Mouse (Mus musculus) lung, postnatal 25 days (tissue): ENCODE results near the gene Nectin3.
"Not testable (repeated sequence)": the region's sequence is repeated elsewhere in the genome, so short reads cannot be mapped to it uniquely, and the experiment has no call there.

Source experiments
- DNase-seq: peaks from one replicate; pipeline ENCODE4 v3.0.0; 2022; ENCODE audit warnings: low spot score

Gene Nectin3

DNA sequence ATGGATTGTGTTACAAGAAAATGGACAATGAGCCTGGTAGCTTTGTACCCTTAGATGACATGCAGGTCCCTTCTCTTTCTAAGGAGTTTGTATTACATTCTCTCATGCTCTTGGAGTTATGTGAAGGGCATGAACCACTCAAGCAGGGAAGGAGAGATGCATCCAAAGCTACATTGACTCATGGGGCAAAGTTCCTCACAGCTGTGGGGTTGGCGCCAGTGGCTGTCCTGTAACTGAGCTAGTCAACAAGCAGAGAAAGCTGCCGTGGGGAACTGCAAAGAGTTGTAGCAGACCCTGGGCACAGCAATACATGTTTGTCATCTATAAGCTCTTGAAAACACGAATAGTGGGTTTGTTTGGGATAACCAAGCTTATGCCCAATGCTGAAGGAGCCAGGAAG, 82.1 kb downstream of the Nectin3 start:
- DNase-seq, result no peak

DNA sequence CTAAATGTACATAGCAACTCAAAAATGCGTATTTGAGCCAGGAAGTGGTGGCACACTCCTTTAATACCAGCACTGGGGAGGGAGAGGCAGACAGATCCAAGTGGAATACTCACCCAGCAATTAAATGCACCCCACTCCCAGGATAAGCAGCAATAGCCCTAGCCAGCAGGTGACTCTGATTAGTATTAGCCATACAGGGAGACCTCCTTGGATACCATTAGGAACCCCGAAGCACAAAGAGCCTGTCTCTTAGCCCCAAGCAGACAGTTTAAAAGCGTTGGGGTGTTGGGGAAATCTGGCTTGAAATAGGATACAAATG, 87.6 kb downstream of the Nectin3 start:
- no peak for DNase-seq

DNA sequence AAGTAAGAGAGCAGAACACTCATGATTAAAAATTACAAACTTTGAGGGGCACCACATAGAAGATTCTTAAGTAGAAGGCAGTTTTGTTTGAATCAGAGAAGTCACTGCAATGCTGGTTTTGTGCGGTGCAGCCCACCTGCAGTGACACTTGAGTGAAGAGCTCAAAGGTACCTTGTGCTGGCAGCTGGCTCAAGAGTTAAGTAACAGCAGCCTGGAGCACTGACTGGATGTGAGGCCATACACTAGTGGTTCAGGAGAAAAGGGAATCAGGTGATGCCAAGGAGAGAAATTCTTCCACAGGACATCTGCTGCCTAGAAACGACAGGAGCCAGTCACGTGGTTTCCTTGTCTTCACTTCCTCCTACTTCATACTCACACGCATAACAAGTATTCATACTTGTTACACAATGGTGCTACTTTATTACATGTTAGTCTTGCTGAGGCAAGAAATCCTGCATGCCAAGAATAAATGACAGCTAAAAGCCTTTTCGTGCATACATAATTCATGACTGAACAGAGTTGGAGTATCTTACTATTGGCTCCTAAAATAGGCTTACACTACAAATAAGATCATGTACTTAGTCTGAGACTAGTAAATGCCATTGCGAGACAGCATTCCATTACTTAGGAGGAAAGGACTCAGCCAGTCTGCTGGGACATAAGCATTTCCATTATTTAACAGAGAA, 88.1 kb downstream of the Nectin3 start:
- no peak for DNase-seq

DNA sequence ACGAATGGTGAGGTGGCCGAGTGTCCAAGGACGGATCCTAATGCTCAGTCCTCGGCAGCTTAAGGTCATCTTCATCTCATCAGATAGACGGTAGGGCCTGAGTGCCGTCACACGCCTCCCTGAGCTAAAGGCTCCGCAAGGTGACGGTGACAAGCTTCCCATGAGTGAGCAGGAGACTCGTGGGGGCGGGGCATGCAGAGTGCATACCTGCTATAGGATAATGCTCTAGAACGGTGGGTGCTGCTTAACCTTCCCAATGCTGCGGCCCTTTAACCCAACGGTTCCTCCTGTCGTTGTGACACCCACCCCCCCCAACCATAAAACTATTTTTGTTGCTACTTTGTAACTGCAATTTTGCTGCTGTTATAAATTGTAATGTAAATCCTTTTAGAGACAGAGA, 90.3 kb downstream of the Nectin3 start:
- DNase-seq, result no peak

DNA sequence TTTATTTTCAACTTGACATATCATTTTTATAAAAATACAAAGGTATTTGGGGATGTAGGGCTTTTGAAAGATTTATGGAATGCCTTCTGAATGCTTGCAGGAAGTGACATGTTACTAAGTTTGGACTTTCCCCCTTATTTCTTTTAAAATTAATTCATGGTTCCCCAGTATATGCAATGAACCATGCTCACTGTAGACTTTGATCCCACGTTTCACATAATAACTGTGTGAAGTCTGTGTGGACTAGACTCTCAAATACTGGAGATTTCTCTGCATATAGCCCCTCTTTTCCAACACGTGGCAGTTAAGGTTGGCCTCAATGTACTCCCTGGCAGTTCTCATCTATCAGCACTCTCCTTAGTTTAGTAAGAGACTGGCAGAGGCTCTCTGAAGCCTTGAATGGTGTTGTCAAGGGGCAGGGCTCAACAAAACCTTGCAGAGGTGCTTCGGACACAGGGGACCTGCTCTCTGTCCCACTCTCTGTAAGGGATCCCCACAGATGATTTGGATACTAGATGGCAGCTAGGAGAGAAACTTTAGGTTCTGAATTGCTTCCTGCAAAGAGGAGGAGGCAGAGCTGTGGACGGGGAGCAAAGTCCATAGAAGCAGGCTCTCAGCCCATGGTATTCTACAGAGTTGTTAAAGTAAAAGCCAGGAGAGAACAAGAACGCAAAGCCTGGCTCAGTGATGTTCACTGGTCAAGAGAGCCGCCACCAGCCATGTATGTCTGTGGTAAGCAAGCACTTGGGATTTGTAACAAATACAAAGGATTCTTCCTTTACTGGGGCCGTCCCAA, 91.3 kb downstream of the Nectin3 start:
- no peak for DNase-seq

DNA sequence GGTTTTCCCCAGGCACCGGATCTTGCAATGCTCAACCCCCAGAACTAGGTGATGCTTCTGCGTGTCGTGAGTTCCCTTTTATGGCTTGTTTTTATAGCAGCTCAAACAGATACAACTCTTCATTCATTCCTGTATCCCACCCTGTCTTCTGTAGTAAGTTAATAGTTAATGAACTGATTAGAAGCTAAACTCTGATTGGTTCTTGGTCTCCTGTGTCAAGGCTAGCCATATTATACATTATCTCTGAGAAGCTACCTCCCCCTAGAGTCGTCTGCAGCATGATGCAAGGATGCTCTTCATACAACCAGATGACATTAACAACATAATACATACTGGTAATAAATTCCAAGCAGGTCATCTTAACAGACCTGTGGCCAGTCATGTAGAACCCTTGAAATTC, 100.4 kb downstream of the Nectin3 start:
- DNase-seq, result no peak

DNA sequence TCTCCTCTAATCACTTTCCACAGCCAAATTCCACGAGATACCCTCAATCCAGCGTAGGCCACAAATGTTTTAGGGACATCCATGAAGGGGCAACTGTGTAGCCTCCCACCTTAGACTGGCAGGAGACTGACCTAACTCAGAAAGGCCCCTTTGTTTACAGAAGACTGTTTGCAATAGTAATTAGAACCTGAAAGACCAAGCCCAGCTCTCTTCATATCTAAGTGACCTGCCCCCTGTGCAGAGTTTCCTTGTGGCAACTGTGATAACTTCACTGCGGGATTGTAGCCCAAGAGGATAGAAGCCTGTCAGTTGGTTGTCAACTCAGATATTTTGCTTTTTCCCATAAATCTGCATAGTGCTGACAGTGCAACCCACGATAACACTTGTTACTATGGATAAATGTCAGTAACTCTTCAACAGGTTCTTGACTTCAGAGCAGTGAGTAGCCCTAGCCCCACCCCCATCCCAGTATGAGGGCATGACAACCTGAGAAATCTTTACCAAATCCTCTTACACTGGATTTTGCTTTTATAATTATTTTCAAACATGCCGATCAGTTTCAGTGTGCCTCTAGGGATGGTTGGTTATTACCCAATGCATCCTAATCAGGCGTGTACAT, 108.8 kb downstream of the Nectin3 start:
- no peak for DNase-seq

DNA sequence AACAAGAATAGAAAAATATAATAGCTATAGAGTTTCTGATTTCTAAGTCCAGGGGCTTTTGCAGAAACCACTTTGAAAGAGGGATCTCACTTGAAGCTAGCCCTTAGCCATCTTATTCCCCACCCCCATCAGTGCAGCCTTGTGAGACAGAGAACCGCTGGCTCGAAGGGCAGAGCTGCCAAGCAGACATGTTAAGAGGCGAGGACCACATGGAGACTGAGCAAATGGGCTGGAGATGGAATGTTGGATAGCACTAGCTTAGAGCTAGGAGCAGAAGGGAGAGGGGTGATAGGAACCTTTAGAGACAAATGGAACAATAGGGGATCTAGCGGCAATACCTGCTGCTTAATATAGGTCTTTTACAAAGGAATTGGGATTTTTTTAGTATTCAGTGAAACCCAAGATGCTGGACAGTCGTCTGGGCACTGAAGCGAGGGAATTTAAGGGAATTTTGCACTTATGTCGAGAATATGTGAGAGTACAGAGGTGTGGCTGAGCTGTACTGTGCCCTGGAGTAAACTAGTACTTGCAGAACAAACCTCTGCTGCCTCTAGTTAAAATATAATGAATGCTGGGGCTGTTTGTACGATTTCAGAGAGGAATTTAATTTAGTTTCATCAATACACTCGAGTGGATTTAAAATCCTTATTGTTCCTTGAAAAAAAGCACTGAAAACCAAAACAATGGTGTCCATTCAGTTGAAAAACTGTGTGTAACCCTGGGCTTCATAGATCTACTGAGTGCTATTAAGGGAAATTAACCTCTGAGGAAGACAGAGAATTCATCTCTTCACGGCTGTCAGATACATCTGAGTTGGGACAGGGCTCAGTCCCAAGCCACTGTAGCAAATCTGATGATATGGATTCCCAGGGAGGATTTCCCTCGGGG, 109.6 kb downstream of the Nectin3 start:
- DNase-seq, result no peak

DNA sequence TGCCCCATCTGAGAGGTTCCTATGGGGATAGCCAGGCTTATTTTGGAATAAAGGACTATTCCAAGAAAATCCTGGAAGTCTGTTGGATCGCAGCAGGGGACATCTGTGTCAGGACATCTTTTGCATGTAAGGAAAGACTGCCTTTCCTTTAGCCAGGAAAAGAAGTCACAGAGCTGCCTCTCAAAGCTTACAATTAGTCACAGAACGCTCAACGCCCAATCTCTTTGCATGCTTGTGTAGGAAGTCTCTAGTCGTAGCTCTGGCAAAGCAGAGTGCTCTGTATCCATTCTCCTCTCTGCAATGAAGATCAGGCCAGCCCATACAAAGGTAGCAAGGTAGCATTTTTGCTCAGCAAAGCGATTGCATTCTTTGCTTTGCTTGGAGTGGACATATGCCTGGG, 114.0 kb downstream of the Nectin3 start:
- no peak for DNase-seq

DNA sequence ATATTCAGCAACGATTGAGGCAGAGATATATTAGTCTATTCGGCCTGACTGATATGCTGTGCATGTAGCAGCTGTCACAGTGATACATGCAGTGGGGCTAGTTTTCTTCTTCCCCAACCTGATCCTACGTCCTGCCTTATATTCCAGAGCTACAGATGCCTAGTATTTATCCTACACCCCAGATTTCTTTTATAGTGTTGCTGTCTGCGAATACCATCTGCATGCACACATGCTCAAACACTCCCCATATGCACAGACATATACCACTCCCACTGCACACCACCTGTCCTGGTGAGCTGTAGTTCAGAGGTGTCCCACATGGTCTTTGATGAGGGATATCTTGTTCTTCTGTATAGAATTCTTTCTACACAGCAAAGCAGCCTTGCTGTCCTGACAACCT, 115.0 kb downstream of the Nectin3 start:
- no peak for DNase-seq

DNA sequence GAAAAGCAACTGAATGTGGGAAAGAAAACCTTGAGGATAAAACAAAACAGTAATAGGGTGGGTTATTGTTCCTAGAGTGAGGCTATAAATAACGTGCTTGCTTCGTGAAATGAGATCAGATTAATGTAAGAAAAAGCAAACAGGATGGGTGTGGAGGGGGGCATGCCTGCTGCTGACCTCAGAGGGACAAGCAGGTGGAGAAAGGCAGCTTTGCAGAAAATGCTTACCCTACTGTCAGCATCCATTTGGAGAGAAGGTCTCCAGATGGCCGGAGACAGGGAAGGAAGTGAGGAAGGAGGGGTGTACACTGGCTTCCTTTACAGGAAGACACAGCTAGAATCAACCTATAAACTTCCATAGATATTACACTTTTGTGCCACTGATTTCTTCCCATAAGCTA, 121.8 kb downstream of the Nectin3 start:
- DNase-seq, result peak; percentile 6

DNA sequence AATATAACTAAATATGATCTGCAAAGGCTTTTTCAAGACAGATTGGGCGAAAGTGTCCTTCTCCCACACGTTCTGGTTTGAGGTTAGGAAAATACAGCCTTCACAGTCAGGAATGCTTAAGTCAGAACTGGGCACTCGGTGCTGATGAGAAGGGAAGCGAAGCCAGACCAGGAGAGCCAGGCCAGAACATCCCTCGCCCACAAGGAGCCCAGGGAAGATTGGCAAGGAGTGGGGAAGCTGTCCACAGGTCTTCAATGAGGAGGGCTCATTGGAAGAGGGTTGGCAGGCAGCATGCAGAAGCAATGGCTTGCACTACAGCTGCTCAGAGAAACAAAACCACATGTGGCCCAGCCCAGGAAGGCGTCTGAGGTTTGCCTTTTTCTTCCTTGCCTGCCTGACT, 136.3 kb downstream of the Nectin3 start:
- DNase-seq, result no peak

DNA sequence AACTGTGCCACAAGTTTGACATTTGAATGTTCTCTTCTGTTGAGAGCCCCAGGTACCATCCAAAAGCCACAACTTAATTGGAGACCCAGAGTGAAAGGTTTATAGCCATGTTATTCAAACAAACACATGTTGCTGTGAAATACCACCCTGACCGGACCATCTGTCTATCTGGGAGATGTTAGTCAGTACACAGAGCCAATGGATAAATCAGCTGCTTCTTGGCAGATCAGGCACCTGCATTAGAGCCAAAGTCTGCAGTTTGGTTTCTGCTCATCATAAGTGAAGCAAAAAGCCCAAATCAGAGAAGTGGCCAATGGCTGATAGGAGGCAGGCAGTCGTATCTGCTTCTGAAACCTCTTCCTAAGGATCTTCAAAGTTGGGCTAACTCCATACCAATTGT, 140.7 kb downstream of the Nectin3 start:
- not testable (repeated sequence) for DNase-seq

DNA sequence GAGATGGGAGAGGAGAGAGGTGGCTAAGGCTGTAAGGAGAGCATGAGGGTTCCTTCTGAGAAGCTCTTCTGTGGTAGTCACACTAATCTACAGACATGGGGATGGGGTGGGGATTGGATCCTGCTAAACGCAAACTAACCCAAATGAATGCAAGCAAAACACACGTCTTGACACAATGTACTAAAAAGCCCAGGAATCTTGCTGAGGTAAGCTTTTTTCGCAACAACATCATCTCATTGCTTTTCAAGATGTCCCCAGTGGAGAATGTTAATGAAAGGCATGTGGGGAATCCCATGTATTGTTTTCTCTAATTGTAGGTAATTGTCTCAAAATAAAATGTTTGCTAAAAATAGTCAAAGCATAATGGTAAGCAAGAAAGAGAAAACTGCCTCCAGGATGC, 141.7 kb downstream of the Nectin3 start:
- no peak for DNase-seq
